Mouse (Mus musculus) lung, postnatal 0 days (tissue): ENCODE data around the gene Mphosph9.

Experiments used
- CTCF ChIP-seq: IDR thresholded peaks from 2 replicates; pipeline ENCODE4 v1.5.1; 2016; ENCODE audit warnings: antibody characterized with exemption, mild to moderate bottlenecking
- EP300 ChIP-seq: IDR thresholded peaks from 2 replicates; pipeline ENCODE4 v1.6.1; 2016; ENCODE audit warnings: antibody characterized with exemption, mild to moderate bottlenecking, control low read depth

DNA sequence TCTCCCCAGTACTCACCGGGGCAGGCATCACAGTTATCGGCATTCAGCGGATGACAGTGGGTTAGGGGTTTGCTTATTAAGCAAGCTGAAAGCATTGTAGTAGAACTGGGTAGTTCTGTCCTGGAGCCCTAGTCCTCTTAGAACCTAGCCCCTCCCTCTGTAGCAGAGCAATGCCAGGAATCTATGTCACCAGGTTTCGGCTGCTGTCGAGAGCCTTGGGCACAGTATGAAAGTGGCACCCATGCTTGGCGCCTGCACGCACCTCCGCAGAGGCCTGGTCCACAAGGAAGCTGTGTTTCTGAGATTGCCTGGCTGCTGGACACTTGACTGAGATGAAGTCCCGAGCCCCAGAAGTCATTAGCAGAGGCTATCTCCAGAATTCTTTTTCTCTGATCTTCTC, 9.3 kb upstream of the Mphosph9 start:
- no peak for TF ChIP-seq CTCF
- no peak for TF ChIP-seq EP300
